Mouse (Mus musculus) hindbrain, postnatal 0 days (tissue): ENCODE data around the gene Gm4881. TPM values are rescaled to one million over a fixed set of nuclear protein-coding genes. Genes with fewer than 3 reads are reported as not detected.

ENCODE experiments used
- ATAC-seq: fragments of 200-750 bp; cut with Nextera tagmentation; 2 replicates; pipeline ENCODE4 v1.8.0; 2017; ENCODE audit warnings: mild to moderate bottlenecking, moderate TSS enrichment, moderate library complexity
- DNase-seq: peaks from one replicate; pipeline ENCODE4 v3.0.0-alpha.2; 2015; ENCODE audit warnings: low spot score
- H3K27ac ChIP-seq: fragments of 300-500 bp; sonication (generic); 2 replicates; pipeline ENCODE4 v1.5.1; 2014; ENCODE audit warnings: mild to moderate bottlenecking
- H3K27me3 ChIP-seq: fragments of 300-500 bp; sonication (generic); 2 replicates; pipeline ENCODE4 v1.6.1; 2014; ENCODE audit warnings: low read length, mixed read lengths; ENCODE audit not compliant: insufficient read depth
- H3K36me3 ChIP-seq: fragments of 300-500 bp; sonication (generic); 2 replicates; pipeline ENCODE4 v1.6.1; 2014; ENCODE audit warnings: low read length, mixed read lengths; ENCODE audit not compliant: insufficient read depth
- H3K4me1 ChIP-seq: fragments of 300-500 bp; sonication (generic); 2 replicates; pipeline ENCODE4 v1.6.1; 2014; ENCODE audit warnings: antibody characterized with exemption, low read length, mixed read lengths; ENCODE audit not compliant: insufficient read depth
- H3K4me2 ChIP-seq: fragments of 300-500 bp; sonication (generic); 2 replicates; pipeline ENCODE4 v1.6.1; 2014; ENCODE audit warnings: low read depth, mild to moderate bottlenecking, low read length, moderate library complexity, mixed read lengths
- H3K4me3 ChIP-seq: fragments of 300-500 bp; sonication (generic); 2 replicates; pipeline ENCODE4 v1.5.1; 2014; ENCODE audit warnings: low read length
- H3K9ac ChIP-seq: fragments of 300-500 bp; sonication (generic); replicated peaks from 2 replicates; pipeline ENCODE4 v1.6.1; 2014; ENCODE audit warnings: mild to moderate bottlenecking, low read length, moderate library complexity, mixed read lengths
- H3K9me3 ChIP-seq: fragments of 300-500 bp; sonication (generic); 2 replicates; pipeline ENCODE4 v1.6.1; 2016; ENCODE audit warnings: low read length, mixed read lengths
- CTCF ChIP-seq: IDR thresholded peaks from 2 replicates; pipeline ENCODE4 v1.5.1; 2016; ENCODE audit warnings: antibody characterized with exemption, control low read depth, low read depth
- WGBS: fragments of 180-500 bp; shearing (Covaris S2); extraction: QIAGEN DNeasy Blood & Tissue Kit; methylation state at CpG from one replicate; pipeline ENCODE4 v1.1.7; 2014; 5-methylcytosine and 5-hydroxymethylcytosine counted together
- polyA plus RNA-seq: library from polyadenylated mRNA; unstranded; fragments of >200 nt; fragmentation: Nextera tagmentation; extraction: Ambion mirVana; gene quantifications from 2 replicates; pipeline ENCODE4 v1.2.1, GENCODE M21; 2015
- total RNA-seq: library from RNA; depleted of rRNA; stranded (reverse); fragments of >200 nt; gene quantifications from 2 replicates; pipeline ENCODE4 v1.2.3, GENCODE M21; 2014

The Gm4881 gene
- total and polyA plus RNA-seq, 2 experiments from 2014 or later: 2.4 to 6.6 TPM

DNA sequence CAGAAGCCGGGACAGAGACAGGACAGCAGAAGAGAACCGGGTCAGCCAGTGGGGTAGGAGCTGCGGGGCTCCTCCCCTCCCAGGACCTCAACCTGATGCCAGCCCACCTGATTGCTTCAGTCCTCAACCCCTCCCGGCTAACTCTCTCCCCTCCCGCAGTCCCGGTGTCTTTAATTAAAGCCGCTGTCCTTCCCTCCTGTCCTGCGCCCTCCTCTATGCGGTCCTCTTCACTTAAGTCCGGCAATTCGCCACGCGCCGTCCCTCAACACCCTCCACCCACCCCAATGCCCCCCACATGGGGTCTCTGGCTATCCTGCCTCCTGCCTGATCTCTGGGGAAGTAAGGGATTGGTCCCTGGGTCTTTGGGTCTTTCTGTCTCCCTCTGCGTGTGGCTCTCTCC lies 12.6 kb downstream of the Gm4881 start:
- ATAC-seq (no peak), DNase-seq (no peak)
- Histone ChIP-seq H3K36me3 (0 out of 2 replicates have a peak, but pooled peaks cover 7% of the 10 kb centered on the region), H3K9ac (no peak overlapping the region), H3K9me3 (no peaks in the 10 kb centered on the region), H3K27me3 (peaks cover 30% of the 10 kb centered on the region), H3K4me1 (no peaks in the 10 kb centered on the region), H3K4me3 (no peak overlapping the region), H3K27ac (no peak overlapping the region), H3K4me2 (no peak overlapping the region)
- WGBS: 3% methylated on average over 14 of the region's 15 CpGs
- no peak for TF ChIP-seq CTCF

DNA sequence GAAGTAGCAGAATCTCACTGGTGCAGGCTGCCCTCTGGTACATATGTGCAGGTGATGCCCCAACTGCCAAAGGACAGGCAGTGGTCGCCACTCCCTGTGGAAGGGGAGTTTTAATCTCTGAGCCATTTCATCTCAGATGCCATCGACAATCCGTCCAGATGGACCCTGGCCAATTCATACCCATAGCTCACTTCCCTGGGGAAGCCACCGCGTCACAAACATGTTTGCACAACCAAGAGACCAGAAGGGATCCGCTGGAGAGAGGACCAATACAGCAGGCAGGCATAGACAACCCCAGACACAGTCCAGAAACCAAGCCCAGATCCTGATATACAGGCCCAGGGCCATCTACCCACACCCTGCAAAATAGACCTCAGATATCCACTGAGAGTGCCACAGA lies 13.8 kb downstream of the Gm4881 start:
- no peak for TF ChIP-seq CTCF
- 28% methylated on average over 6 of the region's 6 CpGs for WGBS
- DNase-seq (peak; percentile 35), ATAC-seq (no peak)
- H3K27me3 ChIP-seq: peaks cover 30% of the 10 kb centered on the region
- H3K27ac ChIP-seq: no peak overlapping the region
- H3K9ac ChIP-seq: no peak overlapping the region
- no peak overlapping the region for H3K4me2 ChIP-seq
- H3K4me1 ChIP-seq: no peaks in the 10 kb centered on the region
- H3K4me3 ChIP-seq: no peak overlapping the region
- H3K9me3 ChIP-seq: no peaks in the 10 kb centered on the region
- H3K36me3 ChIP-seq: peaks cover 18% of the 10 kb centered on the region

DNA sequence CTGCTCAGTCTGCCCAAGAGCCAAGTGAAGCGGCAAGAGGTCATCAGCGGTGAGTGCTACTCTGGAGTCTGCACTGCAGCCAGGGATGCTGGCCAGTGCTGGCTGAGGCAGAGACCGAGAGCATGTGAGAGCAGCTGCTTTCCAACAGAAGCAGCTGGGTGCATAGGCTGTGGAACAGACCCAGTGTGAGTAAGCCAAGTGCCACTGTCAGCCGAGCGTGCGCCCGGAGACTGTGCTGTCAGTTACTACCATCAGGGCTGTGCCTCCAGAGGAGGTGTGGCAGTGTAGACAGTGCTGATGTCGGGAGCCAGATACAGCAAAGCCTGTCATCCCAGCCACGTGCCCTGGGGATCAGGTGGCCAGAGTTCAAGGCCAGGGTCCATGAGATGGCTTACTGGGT lies 24.6 kb downstream of the Gm4881 start:
- H3K36me3 ChIP-seq: peaks cover 61% of the 10 kb centered on the region
- H3K4me3 ChIP-seq: no peak overlapping the region
- no peak overlapping the region for H3K9ac ChIP-seq
- H3K9me3 ChIP-seq: no peaks in the 10 kb centered on the region
- 59% methylated on average over 9 of the region's 9 CpGs for WGBS
- no peak for TF ChIP-seq CTCF
- ATAC-seq: peak; percentile 72
- H3K27ac ChIP-seq: no peak overlapping the region
- H3K4me2 ChIP-seq: no peak overlapping the region
- no peaks in the 10 kb centered on the region for H3K27me3 ChIP-seq
- peak; percentile 66 for DNase-seq
- H3K4me1 ChIP-seq: no peaks in the 10 kb centered on the region

DNA sequence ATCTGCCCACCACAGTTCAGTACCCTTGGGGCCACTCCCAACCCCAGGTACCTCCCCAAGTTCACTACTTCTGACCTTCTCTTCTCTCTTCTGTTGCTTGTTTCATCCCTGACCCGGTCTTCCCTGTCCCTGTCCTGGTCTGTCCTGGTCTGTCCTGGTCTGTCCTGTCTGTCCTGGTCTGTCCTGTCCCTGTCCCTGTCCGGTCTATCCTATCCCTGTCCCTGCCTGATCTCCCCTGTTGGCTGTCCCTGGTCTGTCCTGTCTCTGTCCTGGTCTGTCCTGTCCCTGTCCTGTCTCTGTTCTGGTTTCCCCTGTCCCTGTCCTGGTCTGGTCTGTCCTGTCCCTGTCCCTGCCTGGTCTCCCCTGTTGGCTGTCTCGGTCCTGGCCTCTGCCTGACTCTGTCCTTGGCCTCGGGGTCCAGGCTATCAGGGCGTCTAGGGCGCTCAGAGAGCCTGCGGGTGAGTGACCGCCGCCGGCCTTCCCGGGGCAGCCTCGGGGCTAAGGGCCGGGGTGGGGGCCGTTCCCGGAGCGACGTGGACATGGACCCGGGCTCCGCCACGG lies 25.5 kb downstream of the Gm4881 start:
- H3K9ac ChIP-seq: no peak overlapping the region
- 94% methylated on average over 20 of the region's 20 CpGs for WGBS
- H3K27me3 ChIP-seq: no peaks in the 10 kb centered on the region
- H3K4me1 ChIP-seq: no peaks in the 10 kb centered on the region
- H3K4me2 ChIP-seq: no peak overlapping the region
- peaks cover 54% of the 10 kb centered on the region for H3K36me3 ChIP-seq
- peak; percentile 30; the same call in 1 of the 2 replicates for ATAC-seq
- H3K9me3 ChIP-seq: no peaks in the 10 kb centered on the region
- no peak for DNase-seq
- no peak for TF ChIP-seq CTCF
- H3K27ac ChIP-seq: no peak overlapping the region
- no peak overlapping the region for H3K4me3 ChIP-seq

DNA sequence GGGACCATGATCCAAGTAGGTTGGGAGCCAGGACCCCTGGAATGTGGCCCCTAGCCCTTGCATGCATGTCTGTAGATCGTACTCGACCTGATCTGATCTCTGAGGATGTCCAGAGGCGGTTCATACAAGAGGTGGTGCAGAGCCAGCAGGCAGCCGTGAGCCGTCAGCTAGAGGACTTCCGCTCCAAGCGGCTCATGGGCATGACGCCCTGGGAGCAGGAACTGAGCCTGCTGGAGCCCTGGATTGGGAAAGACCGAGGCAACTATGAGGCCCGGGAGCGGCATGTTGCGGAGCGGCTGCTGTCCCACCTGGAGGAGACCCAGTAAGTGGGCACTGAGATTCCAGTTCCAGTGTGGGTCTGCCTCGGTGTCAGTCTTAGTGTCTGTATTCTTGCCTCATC lies 31.8 kb downstream of the Gm4881 start:
- ATAC-seq (no peak), DNase-seq (no peak)
- Histone ChIP-seq H3K36me3 (peaks cover 16% of the 10 kb centered on the region; the same call in 1 of the 2 replicates), H3K27me3 (no peaks in the 10 kb centered on the region), H3K9me3 (no peaks in the 10 kb centered on the region), H3K4me1 (no peaks in the 10 kb centered on the region), H3K27ac (no peak overlapping the region), H3K9ac (no peak overlapping the region), H3K4me3 (no peak overlapping the region), H3K4me2 (no peak overlapping the region)
- TF ChIP-seq CTCF: no peak
- 91% methylated on average over 14 of the region's 14 CpGs for WGBS

DNA sequence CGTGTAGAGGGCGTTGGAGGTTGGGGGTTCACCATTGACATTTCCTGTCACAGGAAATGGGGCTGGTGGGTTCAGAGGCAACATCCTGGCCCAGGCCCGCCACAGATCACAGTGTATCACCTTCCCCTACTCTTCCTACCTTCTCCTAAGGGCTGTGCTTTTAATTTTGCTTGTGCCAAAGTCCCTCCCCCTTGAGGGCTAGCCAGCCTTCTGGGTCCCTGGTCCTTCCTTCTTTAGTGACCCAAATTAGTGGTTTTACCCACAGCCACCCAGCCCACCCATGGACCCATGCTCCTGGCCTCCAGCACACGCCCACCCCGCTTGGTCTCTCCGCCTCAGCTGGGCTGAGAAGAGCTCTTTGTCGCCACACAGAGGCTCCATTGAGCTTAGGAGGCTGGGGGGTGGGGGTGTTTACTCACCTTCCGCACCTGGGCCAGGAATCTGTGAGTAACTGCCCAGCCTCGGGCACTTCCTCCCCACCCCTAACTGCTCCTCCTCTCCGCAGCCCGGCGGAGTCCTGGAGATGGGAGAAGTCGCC lies 37.0 kb downstream of the Gm4881 start:
- Histone ChIP-seq H3K36me3 (peaks cover 6% of the 10 kb centered on the region; the same call in 1 of the 2 replicates), H3K4me3 (no peak overlapping the region), H3K27ac (no peak overlapping the region), H3K9me3 (no peaks in the 10 kb centered on the region), H3K27me3 (no peaks in the 10 kb centered on the region), H3K4me1 (peaks cover 6% of the 10 kb centered on the region; the same call in 1 of the 2 replicates), H3K4me2 (no peak overlapping the region), H3K9ac (no peak overlapping the region)
- TF ChIP-seq CTCF: 0 out of 2 replicates have a peak, but pooled peaks have one; percentile 4
- ATAC-seq: no peak
- WGBS: 47% methylated on average over 13 of the region's 13 CpGs
- DNase-seq: no peak

DNA sequence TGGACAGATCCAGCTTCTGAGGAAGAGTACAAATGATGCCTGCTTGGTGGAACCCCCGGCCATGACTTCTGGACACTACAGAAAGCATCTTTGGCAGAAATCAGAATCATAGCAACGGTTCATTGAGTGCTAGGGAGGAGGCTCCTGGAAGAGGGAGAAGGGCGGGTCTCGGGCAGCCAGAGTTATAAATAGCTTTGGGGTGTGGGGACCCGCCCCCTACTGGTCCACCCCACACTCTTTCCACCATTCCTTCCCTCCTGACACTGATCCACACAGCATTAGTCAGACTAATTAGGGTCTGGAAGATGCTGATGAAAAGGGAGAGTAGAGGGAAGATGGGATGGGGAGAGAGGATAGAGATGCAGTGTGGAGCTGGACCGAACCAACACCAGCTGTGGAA lies 37.7 kb downstream of the Gm4881 start:
- Histone ChIP-seq H3K9me3 (no peaks in the 10 kb centered on the region), H3K27me3 (no peaks in the 10 kb centered on the region), H3K4me3 (no peak overlapping the region), H3K4me2 (no peak overlapping the region), H3K4me1 (peaks cover 6% of the 10 kb centered on the region; the same call in 1 of the 2 replicates), H3K9ac (no peak overlapping the region), H3K27ac (no peak overlapping the region), H3K36me3 (peaks cover 6% of the 10 kb centered on the region; the same call in 1 of the 2 replicates)
- TF ChIP-seq CTCF: no peak
- 45% methylated on average over 6 of the region's 6 CpGs for WGBS
- ATAC-seq: no peak
- DNase-seq: no peak
